Mouse (Mus musculus) R1 (cell line): ENCODE measurements around the gene Map4k5.

ENCODE experiments used
- DNase-seq: peaks from one replicate; pipeline ENCODE4 v3.0.0-alpha.2; 2018; ENCODE audit warnings: low read depth, low spot score

The Map4k5 gene

GRCm38 (mm10) chr12:69887776-69888175 lies 5.2 kb downstream of the Map4k5 start:
- DNase-seq = no peak

GRCm38 (mm10) chr12:69885170-69885923 lies 7.7 kb downstream of the Map4k5 start:
- no peak for DNase-seq

GRCm38 (mm10) chr12:69884053-69884452 lies 8.9 kb downstream of the Map4k5 start:
- no peak for DNase-seq

- DNase-seq = peak; percentile 57
Observed at GRCm38 (mm10) chr12:69881198-69881905, 11.6 kb downstream of the Map4k5 start.

- DNase-seq = no peak
Observed at GRCm38 (mm10) chr12:69879739-69880138, 13.3 kb downstream of the Map4k5 start.

- DNase-seq = peak; percentile 95
Observed at GRCm38 (mm10) chr12:69879172-69879665, 13.8 kb downstream of the Map4k5 start.

GRCm38 (mm10) chr12:69877842-69878363 lies 15.1 kb downstream of the Map4k5 start:
- no peak for DNase-seq

GRCm38 (mm10) chr12:69871632-69872031 lies 21.4 kb downstream of the Map4k5 start:
- no peak for DNase-seq

GRCm38 (mm10) chr12:69867338-69867737 lies 25.7 kb downstream of the Map4k5 start:
- no peak for DNase-seq

GRCm38 (mm10) chr12:69864164-69864692 lies 28.8 kb downstream of the Map4k5 start:
- DNase-seq = no peak

GRCm38 (mm10) chr12:69863505-69863904 lies 29.5 kb downstream of the Map4k5 start:
- no peak for DNase-seq

GRCm38 (mm10) chr12:69858847-69859246 lies 34.2 kb downstream of the Map4k5 start:
- no peak for DNase-seq

GRCm38 (mm10) chr12:69857597-69857996 lies 35.4 kb downstream of the Map4k5 start:
- DNase-seq = no peak

GRCm38 (mm10) chr12:69856398-69856797 lies 36.6 kb downstream of the Map4k5 start:
- no peak for DNase-seq

GRCm38 (mm10) chr12:69855641-69856300 lies 37.2 kb downstream of the Map4k5 start:
- DNase-seq = no peak

- no peak for DNase-seq
Observed at GRCm38 (mm10) chr12:69853942-69854341, 39.1 kb downstream of the Map4k5 start.

GRCm38 (mm10) chr12:69853387-69853786 lies 39.6 kb downstream of the Map4k5 start:
- DNase-seq = peak; percentile 26

GRCm38 (mm10) chr12:69852288-69852687 lies 40.7 kb downstream of the Map4k5 start:
- DNase-seq = no peak

- DNase-seq = no peak
Observed at GRCm38 (mm10) chr12:69848083-69848878, 44.7 kb downstream of the Map4k5 start.

GRCm38 (mm10) chr12:69846499-69846898 lies 46.5 kb downstream of the Map4k5 start:
- no peak for DNase-seq

GRCm38 (mm10) chr12:69845722-69846121 lies 47.3 kb downstream of the Map4k5 start:
- DNase-seq = no peak
